ENCODE assay signal across 21 mouse cellular contexts in the genomic region with DNA sequence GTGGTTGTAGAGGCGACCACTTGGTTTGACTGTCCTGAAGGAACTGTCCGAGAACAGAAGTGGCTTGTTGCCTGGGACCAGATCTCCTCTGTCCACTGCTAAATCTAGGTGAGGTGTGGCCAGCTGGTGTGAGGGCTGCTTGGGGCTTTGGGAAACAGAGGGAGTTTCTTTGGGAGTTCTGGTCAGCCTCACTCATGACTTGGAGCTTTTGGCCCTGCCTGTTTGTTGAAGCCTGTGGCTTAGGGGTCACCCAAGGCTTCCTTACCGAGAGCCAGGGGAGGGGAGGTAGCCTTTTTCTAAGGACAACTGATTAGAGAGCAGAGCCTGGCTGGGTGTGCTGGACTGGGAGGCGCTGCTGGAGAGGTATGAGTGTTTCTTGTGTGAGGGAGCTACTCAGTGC. TPM values are rescaled to one million over a fixed set of nuclear protein-coding genes. Genes with fewer than 3 reads are reported as not detected.
DNase-seq lines count a peak whose midpoint lies in the region; ATAC-seq lines count a peak whose summit lies in the region.
"Had no signal": no experiment of that assay in that cellular context is flagged by ENCODE, and none has a peak within 500 bp of the region (broad histone marks: within the 10 kb centered on the region; RNA-seq: fewer than 3 reads in every experiment).

No protein-coding gene starts in this region.

- no peak for ATAC-seq in heart, embryonic 13.5 days (ENCODE audit: extremely low read depth, insufficient number of reproducible peaks, low FRiP score, low TSS enrichment)
- ATAC-seq in granulocyte monocyte progenitor cell, adult 5-6 weeks (replicated peaks; ENCODE audit: poor library complexity, severe bottlenecking) = no peak
- ATAC-seq: activated CD4-positive, CD25-positive, alpha-beta regulatory T cell, adult 4 months; CD4-positive, CD25-positive, alpha-beta regulatory T cell, adult 4 months had no signal

- peaks cover 28% of the 10 kb centered on the region; the same call in 1 of the 2 replicates for H3K36me3 ChIP-seq in heart, embryonic 13.5 days
- H3K36me3 ChIP-seq: liver, embryonic 15.5 days had no signal

- no peak overlapping the region for H3K4me2 ChIP-seq in heart, embryonic 13.5 days
- H3K4me2 ChIP-seq: embryonic facial prominence, embryonic 15.5 days; liver, embryonic 15.5 days; midbrain, embryonic 11.5 days; neural tube, embryonic 12.5 days had no signal

- DNase-seq in heart, adult 11 months = peak; percentile 98
- no peak for DNase-seq in heart, postnatal 36 days
- DNase-seq in NIH3T3 (ENCODE audit: low read depth) = peak; percentile 36
- DNase-seq in heart, postnatal 4 days = peak; percentile 51
- DNase-seq in frontal cortex, postnatal 14 days (ENCODE audit: low spot score in 2 of 2) = no peak
- DNase-seq: adrenal gland, postnatal 36 days; cerebellum, adult 11-12 months; cerebellum, postnatal 25 days; gastrocnemius, postnatal 10 days; kidney, adult 11 months; thymus, postnatal 14 days had no signal

- peaks cover 57% of the 10 kb centered on the region for H3K4me1 ChIP-seq in heart, embryonic 13.5 days

- no peaks in the 10 kb centered on the region for H3K9me3 ChIP-seq in heart, embryonic 13.5 days
- H3K9me3 ChIP-seq: embryonic facial prominence, embryonic 15.5 days; forebrain, embryonic 10.5 days; liver, embryonic 15.5 days; neural tube, embryonic 12.5 days had no signal

- WGBS in heart, embryonic 13.5 days = 47% methylated on average over 4 of the region's 4 CpGs

- H3K27ac ChIP-seq in heart, embryonic 13.5 days (replicated peaks) = peak overlapping the region; percentile 32; the same call in 1 of the 2 replicates
- H3K27ac ChIP-seq: embryonic facial prominence, embryonic 15.5 days; forebrain, embryonic 10.5 days; liver, embryonic 15.5 days; neural tube, embryonic 12.5 days; stomach, postnatal 0 days had no signal

- H3K27me3 ChIP-seq in heart, embryonic 13.5 days (replicated peaks) = no peaks in the 10 kb centered on the region
- H3K27me3 ChIP-seq: embryonic facial prominence, embryonic 15.5 days; liver, embryonic 15.5 days; neural tube, embryonic 12.5 days had no signal

- intact Hi-C loops in heart, postnatal 36 days (cut with DNase I) = no loop called here

- H3K9ac ChIP-seq in heart, embryonic 13.5 days = peak overlapping the region; percentile 65
- H3K9ac ChIP-seq: embryonic facial prominence, embryonic 15.5 days; liver, embryonic 15.5 days; neural tube, embryonic 12.5 days had no signal

- no peak overlapping the region for H3K4me3 ChIP-seq in heart, embryonic 13.5 days
- H3K4me3 ChIP-seq: embryonic facial prominence, embryonic 15.5 days; forebrain, embryonic 10.5 days; liver, embryonic 15.5 days; neural tube, embryonic 12.5 days had no signal

RNA-seq across cellular contexts. Expression of a gene that starts 14.9 kb away (rescaled TPM):
- total RNA-seq in heart, postnatal 36 days (2021) = 100 to 1,000 TPM; 118 to 124 TPM
- 56.9 and 60.3 TPM in 2 replicates for polyA plus RNA-seq in heart, embryonic 13.5 days (2015; fragmentation: Nextera tagmentation; extraction: Ambion mirVana)
- total RNA-seq in heart, postnatal 4 days (2021) = 10 to 100 TPM; 63.4 to 65.0 TPM
- 117 and 134 TPM in 2 replicates for total RNA-seq in granulocyte monocyte progenitor cell, adult 5-6 weeks (2014; fragmentation: Nextera tagmentation)
- total RNA-seq in granulocyte monocyte progenitor cell, adult 5-6 weeks (2017) = 83.5 and 89.1 TPM in 2 replicates

RNA-seq across cellular contexts. Expression of a gene that starts 23.3 kb away (rescaled TPM):
- total RNA-seq in heart, postnatal 36 days (2021) = not detected
- polyA plus RNA-seq in heart, embryonic 13.5 days (2015; fragmentation: Nextera tagmentation; extraction: Ambion mirVana) = 1.7 and 2.1 TPM in 2 replicates
- not detected for total RNA-seq in heart, postnatal 4 days (2021)
- total RNA-seq in granulocyte monocyte progenitor cell, adult 5-6 weeks (2014; fragmentation: Nextera tagmentation) = 2.5 and 5.4 TPM in 2 replicates
- total RNA-seq in granulocyte monocyte progenitor cell, adult 5-6 weeks (2017) = 0.10 and 0.43 TPM in 2 replicates
- total RNA-seq: adrenal gland, postnatal 36 days; gastrocnemius, postnatal 10 days had no signal

RNA-seq across cellular contexts. Expression of a gene that starts 32.3 kb away (rescaled TPM):
- total RNA-seq in heart, postnatal 36 days (2021) = 10 to 100 TPM; 28.9 to 29.0 TPM
- polyA plus RNA-seq in heart, embryonic 13.5 days (2015; fragmentation: Nextera tagmentation; extraction: Ambion mirVana) = 115 and 120 TPM in 2 replicates
- total RNA-seq in heart, postnatal 4 days (2021) = 10 to 100 TPM; 79.5 to 80.1 TPM
- 82.0 and 84.2 TPM in 2 replicates for total RNA-seq in granulocyte monocyte progenitor cell, adult 5-6 weeks (2014; fragmentation: Nextera tagmentation)
- total RNA-seq in granulocyte monocyte progenitor cell, adult 5-6 weeks (2017) = 73.4 and 104 TPM in 2 replicates

RNA-seq across cellular contexts. Expression of a gene that starts 44.2 kb away (rescaled TPM):
- 10 to 100 TPM; 15.9 to 18.4 TPM for total RNA-seq in heart, postnatal 36 days (2021)
- 80.4 and 101 TPM in 2 replicates for polyA plus RNA-seq in heart, embryonic 13.5 days (2015; fragmentation: Nextera tagmentation; extraction: Ambion mirVana)
- 10 to 100 TPM; 49.5 to 54.6 TPM for total RNA-seq in heart, postnatal 4 days (2021)
- 11.0 and 12.9 TPM in 2 replicates for total RNA-seq in granulocyte monocyte progenitor cell, adult 5-6 weeks (2014; fragmentation: Nextera tagmentation)
- 15.4 and 16.7 TPM in 2 replicates for total RNA-seq in granulocyte monocyte progenitor cell, adult 5-6 weeks (2017)

RNA-seq across cellular contexts. Expression of a gene that starts 47.6 kb away (rescaled TPM):
- 10 to 100 TPM; 16.5 to 18.0 TPM for total RNA-seq in heart, postnatal 36 days (2021)
- 12.7 and 13.2 TPM in 2 replicates for polyA plus RNA-seq in heart, embryonic 13.5 days (2015; fragmentation: Nextera tagmentation; extraction: Ambion mirVana)
- total RNA-seq in heart, postnatal 4 days (2021) = 10 to 100 TPM; 18.5 to 21.0 TPM
- 50.9 and 56.3 TPM in 2 replicates for total RNA-seq in granulocyte monocyte progenitor cell, adult 5-6 weeks (2014; fragmentation: Nextera tagmentation)
- 59.5 and 86.0 TPM in 2 replicates for total RNA-seq in granulocyte monocyte progenitor cell, adult 5-6 weeks (2017)

Comparison
In these comparisons a context has a peak if more than half of its experiments do, and no peak if none do; other contexts are left out.
1. DNase-seq: peak in heart, adult 11 months (single experiment), NIH3T3 (single experiment) and heart, postnatal 4 days (single experiment); none in heart, postnatal 36 days (0 of 2) and frontal cortex, postnatal 14 days (0 of 2).